Mouse (Mus musculus) embryo, embryonic 10 days (tissue): ENCODE data around the gene Ulk1.
"Not testable (repeated sequence)": the region's sequence is repeated elsewhere in the genome, so short reads cannot be mapped to it uniquely, and the experiment has no call there.

Experiments used
- DNase-seq: peaks from one replicate; pipeline ENCODE4 v3.0.0-alpha.2; 2015; ENCODE audit warnings: low spot score

The Ulk1 gene

DNA sequence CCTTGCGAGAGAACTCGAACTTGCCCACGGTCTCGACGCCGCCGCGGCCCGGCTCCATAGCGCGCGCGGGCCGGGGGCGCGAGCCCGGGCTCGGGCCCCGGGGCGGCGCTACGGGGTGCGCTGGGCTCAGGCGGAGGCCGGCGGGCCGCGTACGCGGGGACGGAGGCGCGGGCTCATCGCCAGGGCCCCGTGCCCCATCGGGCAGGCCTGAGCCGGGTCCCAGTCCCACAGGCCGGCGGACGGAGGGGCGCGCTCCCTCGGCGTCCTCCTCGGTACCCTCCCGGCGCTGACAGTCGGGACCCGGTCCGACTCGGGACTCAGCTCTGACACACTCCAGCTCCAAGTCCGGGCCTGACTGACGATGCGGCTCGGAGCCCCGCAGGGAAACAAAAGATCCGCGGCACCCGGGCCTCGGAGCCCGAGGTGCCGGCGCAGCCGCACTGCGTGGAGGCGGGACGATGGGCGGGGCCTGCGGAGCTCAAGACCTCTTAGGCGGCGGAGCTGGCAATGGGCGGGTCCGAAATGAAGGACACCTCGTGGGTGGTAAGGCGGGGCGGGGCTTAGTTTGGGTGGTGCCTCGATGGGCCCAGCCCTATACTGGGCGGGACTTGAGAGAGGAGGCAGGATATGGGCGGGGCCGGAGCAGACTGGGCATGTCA, at the start of gene Ulk1:
Ulk1 (minus strand) TSS at position 431 of the 659 bp plus-strand sequence.
- DNase-seq = peak; percentile 99

DNA sequence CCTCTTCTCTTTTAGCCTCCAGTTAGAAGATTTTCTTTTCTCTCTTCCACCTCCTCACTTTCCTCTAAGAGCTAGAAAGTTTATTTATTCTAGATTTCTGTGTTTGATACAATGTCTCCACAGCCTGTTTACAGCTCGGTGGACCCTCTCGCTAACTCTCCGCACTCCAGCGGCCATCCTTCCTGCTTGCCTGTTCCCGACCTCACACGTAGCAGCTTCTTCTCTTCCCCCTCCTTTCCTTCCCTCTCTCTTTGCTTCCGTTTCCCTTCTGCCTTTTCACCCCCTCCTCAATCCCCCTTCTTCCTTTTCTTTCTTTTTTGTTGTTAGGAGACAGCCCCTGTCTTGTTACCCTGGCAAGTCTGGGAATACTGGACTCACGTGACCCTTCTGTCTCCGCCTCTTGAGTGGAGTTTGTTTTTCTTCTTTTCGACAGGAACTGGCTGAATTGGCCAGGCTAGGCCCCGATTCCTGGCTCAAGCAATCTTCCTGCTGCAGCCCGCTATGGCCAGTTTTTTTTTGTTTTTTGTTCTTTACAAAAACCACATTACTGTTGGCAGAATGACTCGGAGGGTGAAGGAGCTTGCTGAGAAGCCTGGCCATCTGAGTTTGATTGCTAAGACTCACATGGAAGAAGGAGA, 49.2 kb upstream of the Ulk1 start:
- DNase-seq = peak; percentile 36

DNA sequence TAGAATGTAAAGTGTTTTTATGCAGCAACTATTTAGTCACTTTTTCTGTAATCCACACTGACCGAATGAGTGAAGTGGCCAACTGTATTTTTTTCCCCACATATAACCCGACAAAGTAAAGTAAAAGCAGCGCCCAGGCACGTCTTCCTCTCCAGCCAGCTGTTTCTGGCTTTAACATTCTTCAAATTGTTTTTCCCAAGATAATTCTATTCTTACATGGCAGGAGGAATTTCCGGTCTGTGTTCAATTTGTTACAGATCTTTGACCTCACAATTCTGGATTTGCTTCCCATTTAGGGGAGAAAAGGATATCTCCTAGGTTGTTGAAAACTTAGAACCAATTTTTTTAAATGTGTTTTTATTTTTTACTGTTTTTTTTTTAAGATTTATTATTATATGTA, 47.2 kb upstream of the Ulk1 start:
- DNase-seq = no peak

DNA sequence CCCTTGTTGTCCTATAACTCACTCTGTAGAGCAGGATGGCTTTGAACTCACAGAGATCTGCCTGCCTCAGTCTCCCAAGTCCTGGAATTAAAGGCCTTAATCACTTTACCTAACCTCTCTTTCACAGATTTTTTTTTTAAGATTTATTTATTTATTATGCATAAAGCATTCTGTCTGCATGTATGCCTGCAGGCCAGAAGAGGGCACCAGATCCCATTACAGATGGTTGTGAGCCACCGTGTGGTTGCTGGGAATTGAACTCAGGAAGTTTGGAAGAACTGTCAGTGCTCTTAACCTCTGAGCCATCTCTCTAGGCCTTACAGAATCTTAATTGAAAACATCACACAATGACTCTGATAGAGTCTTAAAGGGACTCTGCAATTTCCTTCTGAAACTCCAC, 43.1 kb upstream of the Ulk1 start:
- DNase-seq = no peak

DNA sequence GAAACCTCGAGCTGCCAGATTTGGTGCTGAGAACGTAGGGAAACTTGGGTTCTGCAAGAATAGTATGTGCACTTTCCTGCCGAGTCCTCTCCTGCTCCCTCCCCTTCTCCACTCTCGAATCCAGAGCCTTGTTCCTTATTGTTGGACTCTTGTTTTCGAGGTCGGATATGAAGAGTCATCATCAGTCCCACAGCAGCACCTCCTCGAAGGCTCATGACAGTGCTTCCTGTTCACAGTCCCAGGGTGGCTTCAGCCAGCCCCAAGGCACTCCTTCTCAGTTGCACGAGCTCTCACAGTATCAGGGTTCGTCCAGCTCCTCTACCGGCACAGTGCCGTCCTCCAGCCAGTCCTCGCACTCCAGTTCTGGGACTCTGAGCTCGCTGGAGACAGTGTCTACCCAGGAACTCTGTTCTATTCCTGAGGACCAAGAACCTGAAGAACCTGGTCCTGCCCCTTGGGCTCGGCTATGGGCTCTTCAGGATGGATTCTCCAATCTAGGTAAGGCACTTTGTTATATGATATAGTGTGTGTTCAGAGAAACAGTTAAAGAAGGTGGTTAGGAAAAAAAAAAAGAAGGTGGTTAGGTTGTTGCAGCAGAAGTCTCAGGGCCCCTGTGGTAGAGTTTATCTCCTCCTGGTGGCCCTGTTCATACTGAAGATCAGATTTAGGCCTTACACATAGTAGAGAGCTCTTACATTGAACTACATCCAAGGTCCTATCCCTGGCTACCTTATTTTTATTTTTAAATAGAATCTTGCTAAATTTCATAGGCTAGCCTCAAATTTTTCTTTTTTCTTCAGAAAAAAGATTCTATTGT, 31.4 kb upstream of the Ulk1 start:
- DNase-seq = no peak

DNA sequence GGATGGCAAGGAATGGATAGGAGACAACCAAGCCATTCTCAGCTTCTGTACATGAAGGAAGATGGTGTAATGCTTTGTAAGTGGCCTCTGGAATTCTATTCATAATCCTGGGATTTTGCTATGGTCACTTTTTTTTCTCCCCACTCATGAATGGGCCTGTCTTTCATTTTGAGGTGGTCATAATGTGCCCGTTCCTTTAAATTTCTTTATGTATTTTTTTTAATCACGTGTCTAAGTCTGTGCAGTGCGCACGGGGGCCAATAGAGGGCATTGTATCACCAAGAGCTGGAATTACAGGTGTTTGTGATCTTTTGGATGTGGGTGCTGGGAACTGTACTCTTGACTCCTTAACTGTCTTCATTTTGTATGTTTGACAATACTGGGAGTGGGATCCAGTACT, 30.6 kb upstream of the Ulk1 start:
- peak; percentile 45 for DNase-seq

DNA sequence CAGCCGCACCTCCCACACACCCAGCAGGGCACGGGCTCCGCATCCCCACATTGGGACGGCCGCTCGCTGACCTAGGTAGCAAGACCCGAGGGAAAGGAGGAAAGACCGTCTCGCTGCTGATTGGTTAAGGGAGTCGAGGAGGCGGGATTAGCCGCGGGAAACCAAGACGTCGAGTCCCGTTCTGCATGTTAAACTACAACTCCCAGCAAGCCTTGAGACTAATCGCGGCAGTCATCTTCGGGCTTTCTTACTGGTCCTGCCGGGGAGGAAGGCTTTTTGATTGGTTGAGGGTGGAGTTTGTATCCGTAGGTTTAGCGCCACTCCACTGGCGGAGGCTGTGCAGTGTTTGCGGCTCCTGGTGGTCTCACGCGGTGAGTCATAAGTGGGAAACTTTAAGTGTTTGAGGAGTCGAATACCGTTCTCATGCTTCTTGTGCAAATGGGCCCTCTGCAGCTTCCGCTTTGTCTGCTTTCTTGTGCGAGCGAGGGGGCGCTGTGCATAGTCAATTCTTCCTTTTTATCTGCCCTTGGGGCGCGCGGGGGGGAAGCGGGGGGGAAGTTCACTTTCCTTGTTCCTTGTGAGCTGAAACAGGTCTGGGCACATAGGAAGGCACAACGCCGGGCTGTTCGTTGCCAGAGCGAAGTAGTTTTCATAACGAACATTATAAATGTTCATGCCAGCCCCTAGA, 29.9 kb upstream of the Ulk1 start, which contains the start of the genes Hscb and Chek2:
Hscb (minus strand) TSS at position 100 of the 688 bp plus-strand sequence.
Chek2 (plus strand) TSS at position 302 of the 688 bp plus-strand sequence.
- DNase-seq = peak; percentile 99

DNA sequence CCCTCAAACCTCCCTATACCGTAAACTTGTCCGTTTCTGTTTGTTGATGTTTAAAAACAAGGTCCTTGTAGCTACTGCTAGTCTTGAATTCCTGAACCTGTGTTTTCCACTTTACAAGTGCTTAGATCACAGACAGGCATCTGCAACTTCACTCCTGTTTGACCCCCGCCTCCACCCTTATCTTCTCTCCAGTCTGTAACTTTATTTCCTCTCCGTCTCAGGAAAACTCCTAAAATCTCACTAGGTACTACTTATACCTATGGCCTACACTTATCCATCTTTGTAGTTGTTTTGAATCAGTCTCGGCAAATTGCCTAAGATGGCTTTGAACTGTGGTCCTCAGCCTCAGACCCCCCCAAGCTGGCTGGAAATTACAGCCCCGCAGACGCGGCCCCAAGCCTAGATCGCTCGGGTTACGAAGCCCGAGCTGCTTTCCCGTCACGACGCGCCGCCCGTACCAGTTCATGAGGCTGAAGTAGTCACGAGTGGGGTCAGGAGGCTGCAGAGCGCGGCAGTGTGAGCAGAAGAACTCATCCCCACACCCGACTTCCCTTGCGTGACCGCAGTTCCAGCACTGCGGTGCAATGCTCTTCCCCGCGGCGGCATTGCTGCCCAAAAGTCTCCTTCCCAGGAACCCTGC, 29.3 kb upstream of the Ulk1 start:
- DNase-seq = no peak

DNA sequence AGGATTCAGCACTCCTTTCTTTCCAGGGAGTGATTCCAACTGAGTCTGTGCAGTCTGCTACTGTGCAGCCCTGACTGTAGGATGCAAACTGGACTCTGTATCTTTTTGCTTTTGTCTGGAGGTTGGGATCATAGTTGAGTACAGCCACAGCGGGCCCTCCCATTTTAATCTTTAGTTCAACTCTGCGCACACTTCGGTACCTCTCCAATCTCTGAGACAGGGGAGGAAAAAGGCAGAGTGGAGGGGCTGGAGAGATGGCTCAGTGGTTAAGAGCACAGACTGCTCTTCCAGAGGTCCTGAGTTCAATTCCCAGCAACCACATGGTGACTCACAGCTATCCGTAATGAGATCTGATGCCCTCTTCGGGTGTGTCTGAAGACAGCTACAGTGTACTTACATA, 28.1 kb upstream of the Ulk1 start:
- DNase-seq = not testable (repeated sequence)

DNA sequence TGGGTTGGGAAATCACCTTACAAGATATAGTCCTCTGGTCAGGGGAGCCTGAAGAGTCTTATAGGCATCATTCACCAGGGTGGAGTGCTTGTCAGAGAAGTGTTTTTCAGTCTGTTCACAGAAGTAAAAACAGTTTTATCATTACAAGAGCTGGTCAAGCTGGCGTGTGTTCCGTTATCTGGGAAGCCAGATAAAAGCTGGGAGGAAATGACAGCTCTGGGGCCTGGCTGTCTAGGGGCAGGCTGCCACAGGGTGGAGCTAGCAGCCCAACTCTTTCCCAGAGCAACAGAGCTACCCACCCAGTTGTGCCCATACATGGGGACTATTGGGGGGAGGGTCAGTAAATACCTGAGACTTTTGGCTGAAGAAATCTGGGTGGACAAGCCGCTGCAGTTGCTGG, 26.1 kb upstream of the Ulk1 start:
- peak; percentile 64 for DNase-seq

DNA sequence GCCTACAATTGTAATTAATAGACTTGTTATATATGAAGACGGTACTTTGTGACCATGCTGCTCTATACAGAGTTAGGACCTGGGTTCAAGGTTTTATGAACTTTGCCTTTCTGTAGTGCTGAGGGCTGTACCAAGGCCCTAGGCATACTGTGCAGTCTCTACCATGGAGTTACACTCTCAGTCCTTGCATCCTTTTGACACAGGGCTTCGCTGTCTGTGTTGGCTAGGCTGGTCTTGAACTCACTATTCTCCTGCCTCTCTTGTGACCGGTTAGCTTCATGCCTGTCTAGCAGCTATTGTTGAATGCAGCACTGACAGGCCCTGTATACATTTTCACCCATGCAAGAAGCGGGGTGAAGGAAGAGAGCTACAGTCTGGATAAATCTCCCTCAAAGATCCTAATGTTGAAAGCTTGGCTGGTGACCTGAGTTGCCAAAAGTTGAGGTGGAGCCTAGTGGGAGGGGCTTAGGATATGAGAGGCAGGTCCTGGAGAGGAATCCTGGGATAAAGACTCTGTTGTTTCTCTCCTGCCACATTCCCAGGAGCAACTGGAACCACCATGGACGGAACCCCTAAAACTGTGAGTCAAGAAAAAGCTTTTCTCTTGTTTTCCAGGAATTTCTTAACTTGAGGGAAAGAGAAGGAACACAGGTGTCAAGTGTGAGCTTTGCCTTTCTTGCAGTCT, 21.3 kb upstream of the Ulk1 start:
- DNase-seq = no peak

DNA sequence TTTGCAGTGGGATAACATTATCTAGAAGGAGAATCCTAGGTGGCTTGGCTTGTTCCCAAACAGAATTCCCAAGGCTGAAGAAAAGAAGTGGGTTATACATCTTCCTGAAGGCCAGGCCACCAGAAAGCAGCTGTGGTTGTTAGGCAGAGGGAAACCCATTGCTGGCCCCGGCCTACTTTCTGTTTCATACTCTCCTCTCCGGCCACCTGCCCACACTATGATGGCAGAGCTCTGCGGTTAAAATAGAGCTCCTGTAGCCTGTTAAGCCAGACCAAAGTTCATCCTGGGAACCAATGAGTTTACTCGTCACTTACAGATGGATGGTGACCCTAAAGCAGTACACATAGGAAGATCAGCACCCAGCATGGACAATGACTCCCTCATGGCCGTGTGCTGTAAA, 17.7 kb upstream of the Ulk1 start:
- no peak for DNase-seq

DNA sequence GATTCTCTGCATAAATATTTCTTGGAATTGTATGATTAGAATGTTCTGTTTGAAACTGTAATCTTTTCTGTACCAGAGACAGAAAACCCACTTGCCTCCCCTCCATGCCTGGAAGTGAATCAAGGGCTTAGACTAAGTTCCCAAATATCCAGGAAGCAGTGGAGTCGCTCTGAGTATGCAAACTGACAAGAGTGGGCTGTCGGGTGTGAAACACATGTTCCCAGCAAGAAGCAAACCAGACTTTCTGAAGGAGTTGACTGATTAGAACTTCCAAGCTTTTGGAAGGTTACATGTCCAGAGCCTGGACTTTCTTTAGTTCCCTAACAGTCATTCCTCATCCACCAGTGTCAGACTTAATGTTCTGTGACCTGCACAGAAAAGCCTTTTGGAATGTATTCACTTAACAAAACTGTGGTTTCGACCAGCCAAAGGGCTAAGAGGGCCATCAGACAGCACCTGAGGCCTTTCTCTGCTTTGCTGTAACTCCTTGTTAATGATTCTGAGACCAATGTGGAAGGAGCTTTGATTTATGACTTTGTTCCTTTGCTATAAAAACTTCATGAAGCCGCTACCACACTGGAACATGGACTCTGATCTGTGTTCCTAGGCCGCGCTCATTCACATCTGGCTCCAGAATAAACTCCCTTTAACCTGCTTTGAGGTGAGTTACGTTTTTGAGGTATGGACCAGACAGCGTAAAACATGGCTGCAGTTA, 17.0 kb upstream of the Ulk1 start:
- DNase-seq = no peak

DNA sequence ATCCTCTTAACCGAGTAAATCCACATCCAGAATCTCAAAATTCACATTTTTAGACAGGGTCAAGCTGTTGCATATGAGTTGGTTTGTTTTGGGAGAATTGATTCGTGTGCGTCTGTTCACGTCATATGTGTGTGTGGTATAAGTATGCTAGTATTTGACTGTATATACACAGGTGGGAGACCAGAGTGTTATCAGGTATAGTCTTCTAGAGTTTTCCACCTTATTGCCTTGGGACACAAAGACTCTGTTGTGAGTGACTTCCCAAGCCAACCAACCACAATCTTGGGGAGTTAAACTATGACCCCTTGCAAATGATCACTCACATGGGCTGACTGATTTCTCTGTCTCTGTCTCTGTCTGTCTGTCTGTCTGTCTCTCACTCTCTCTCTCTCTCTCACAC, 14.5 kb upstream of the Ulk1 start:
- no peak for DNase-seq

DNA sequence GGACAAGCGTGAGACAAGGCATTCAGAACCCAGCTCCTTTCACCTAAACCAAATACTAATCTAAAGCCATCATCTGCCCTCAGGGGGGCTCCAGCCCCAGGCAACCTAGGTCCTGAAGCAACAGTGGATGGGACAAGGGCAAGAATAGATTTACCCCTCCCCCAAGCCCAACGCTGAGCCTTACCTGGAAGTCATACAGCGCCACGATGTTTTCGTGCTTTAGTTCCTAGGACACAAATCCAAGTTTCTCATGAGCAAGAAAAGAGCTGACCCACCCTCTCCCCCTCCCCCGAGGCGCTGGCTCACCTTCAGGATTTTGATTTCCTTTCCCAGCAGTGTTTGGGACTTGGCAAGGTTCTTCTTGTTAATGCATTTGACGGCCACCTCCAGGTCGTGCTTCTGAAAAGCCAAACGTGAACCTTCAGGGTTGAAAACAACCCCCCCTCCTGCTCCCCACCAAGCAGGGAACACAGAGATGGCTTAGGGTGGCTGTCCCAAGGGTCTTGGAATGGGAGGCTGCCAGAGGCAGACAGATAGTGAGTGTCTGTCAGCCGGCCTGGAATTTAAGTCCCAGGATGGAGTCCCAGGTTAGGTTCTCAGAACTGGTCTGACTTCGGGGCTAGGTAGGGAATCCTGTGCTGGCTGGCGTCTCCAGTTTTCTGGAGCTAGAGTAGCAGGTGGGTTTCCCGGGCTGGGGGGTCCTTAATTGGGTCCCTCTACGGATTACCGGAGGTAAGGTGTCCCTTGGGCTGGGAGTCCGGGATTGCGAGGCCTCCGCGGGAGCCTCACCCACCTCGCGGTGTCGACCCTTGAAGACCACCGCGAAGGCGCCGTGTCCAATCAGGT, 853 bp downstream of the Ulk1 start:
- DNase-seq = peak; percentile 43

DNA sequence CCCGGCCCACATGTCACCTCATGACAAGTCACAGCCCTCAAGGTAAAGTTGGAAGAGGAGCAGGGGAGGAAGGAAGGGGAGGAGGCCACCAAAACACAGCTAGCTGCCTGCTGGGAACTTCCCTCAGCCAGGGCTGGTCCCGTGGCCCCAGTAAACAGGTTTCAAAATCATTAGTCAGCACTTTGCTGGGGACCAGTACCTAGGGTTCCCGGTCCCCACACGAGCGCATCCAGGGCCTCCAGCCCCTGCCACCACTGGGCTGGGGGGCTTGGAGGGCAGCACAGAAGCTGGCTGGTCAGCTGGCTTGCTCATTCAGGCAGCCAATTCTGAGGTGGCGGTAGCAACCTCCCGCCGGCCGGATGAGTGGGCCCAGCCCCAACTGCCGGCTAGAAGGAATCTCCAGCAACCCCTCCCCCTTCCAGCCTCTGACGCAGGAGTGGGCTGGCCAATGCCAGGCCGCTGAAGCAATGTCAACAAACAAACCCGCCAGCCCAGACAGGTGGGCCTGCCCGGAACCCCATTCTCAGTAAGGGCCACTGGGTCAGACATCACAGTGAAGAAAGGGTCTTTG, 1.8 kb downstream of the Ulk1 start:
- peak; percentile 90 for DNase-seq

DNA sequence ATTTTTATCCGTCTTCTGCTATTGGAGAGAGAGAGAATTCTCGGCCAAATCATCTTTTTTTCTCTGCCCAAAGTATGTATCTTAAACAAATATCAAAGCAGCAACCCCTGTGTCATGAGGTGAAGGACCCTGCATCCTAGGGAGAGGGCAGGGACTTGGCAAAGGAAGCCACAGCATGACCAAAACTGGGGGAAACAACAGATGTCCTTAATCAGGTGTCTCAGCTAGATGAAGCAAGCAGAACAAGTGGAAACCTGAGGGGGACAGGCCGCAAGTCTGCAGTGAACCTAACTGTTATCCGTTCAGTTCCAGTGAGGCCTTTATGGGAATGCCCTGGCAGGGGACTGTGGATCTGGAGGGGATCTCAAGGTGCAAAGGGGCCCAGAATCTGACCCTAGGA, 2.4 kb downstream of the Ulk1 start:
- no peak for DNase-seq

DNA sequence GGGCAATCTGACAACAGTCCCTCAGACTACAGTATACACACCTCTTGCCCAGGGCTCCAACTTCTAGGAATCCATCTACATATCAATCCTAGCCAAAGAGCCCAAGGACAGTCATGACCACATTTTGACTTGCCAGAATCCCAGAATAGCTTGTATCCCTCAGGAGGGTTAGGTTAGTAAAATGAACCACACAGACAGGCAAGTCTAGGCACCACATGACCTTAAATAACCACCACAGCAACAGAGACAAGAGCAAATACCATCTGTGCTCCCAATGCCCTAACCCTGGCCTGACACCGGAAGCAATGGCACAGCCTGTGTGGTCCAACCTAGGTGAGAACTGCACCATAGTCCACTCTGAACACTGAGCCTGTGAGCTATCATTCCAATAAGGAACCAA, 3.2 kb downstream of the Ulk1 start:
- no peak for DNase-seq

DNA sequence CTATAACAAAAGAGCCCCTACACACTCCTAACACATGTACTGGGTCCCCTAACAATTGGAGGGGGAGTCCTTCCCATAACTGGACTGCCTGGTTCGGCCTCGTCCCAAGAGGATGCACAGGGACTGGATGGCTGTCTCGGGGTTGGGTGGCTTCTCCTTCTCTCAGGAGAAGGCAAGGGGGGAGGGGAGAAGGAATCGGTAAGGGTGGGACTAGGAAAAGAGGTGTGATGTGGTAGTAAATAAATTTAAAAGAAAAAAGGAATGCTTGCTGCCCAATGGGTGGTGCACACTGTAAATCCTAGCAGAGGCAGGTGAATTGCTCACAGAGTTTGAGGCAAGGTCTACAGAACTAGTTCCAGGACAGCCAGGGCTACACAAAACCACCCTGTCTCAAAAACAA, 3.7 kb downstream of the Ulk1 start:
- no peak for DNase-seq
